12 mouse cellular contexts compared by ENCODE assay signal in the genomic region with DNA sequence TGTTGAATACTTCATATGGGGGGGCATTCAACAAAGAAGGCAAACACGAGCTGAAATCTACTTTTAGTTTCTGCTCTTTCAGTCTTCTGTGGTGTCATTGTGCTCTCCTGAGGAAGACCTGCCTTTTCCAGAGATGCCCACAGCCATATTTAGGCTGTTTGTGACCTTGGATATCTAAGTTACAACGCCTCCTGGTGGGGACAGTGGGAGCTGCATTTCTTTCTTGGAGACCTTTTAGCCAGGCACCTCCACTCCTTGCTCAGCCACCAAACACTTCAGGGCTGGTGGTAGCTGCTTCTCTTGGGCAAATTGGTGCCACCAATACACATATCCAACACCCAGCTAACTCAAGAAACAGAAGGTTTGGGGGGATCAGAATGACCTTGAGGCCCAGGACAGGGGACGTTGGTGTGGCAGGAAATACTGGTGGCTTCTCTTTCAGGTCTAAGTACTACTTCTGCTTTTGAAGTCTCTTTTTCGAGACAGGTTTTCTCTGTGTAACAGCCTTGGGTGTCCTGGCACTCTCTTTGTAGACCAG. TPM values are rescaled to one million over a fixed set of nuclear protein-coding genes. Genes with fewer than 3 reads are reported as not detected.
DNase-seq lines count a peak whose midpoint lies in the region; ATAC-seq and TF ChIP-seq lines count a peak whose summit lies in the region.
"Had no signal": no experiment of that assay in that cellular context is flagged by ENCODE, and none has a peak within 500 bp of the region (broad histone marks: within the 10 kb centered on the region; RNA-seq: fewer than 3 reads in every experiment).

No protein-coding gene starts in this region.

- no peak overlapping the region for H3K9ac ChIP-seq in intestine, postnatal 0 days (ENCODE audit: low read depth, low read length)
- no peak overlapping the region for H3K9ac ChIP-seq in intestine, embryonic 15.5 days
- H3K9ac ChIP-seq: forebrain, embryonic 15.5 days had no signal

- WGBS in intestine, postnatal 0 days: 57% methylated on average over 4 of the region's 4 CpGs
- WGBS in intestine, embryonic 15.5 days: 55% methylated on average over 4 of the region's 4 CpGs

- H3K4me1 ChIP-seq in intestine, postnatal 0 days (replicated peaks; ENCODE audit: control insufficient read depth, insufficient read depth, low read length): peaks cover 2% of the 10 kb centered on the region; the same call in 1 of the 2 replicates
- peaks cover 21% of the 10 kb centered on the region for H3K4me1 ChIP-seq in intestine, embryonic 15.5 days (replicated peaks)

- peaks cover 89% of the 10 kb centered on the region for H3K27me3 ChIP-seq in intestine, postnatal 0 days (replicated peaks; ENCODE audit: control insufficient read depth, insufficient read depth, low read length)
- peaks cover 90% of the 10 kb centered on the region for H3K27me3 ChIP-seq in intestine, embryonic 15.5 days (replicated peaks)
- no peaks in the 10 kb centered on the region for H3K27me3 ChIP-seq in splenic B cell, adult 2 months (ENCODE audit: control insufficient read depth, insufficient read depth, low read length, poor library complexity, severe bottlenecking)

- H3K36me3 ChIP-seq in intestine, postnatal 0 days (ENCODE audit: control insufficient read depth, insufficient read depth): no peaks in the 10 kb centered on the region
- no peaks in the 10 kb centered on the region for H3K36me3 ChIP-seq in intestine, embryonic 15.5 days
- H3K36me3 ChIP-seq in splenic B cell, adult 2 months (ENCODE audit: control insufficient read depth, insufficient read depth, low read length, poor library complexity, severe bottlenecking): no peaks in the 10 kb centered on the region
- H3K36me3 ChIP-seq: forebrain, embryonic 15.5 days had no signal

- no peak overlapping the region for H3K27ac ChIP-seq in intestine, postnatal 0 days (ENCODE audit: low read depth, low read length)
- no peak overlapping the region for H3K27ac ChIP-seq in intestine, embryonic 15.5 days
- H3K27ac ChIP-seq: forebrain, embryonic 15.5 days had no signal

- no peak for ATAC-seq in intestine, postnatal 0 days
- ATAC-seq in intestine, embryonic 15.5 days: no peak
- ATAC-seq: forebrain, embryonic 15.5 days had no signal

- no peaks in the 10 kb centered on the region for H3K9me3 ChIP-seq in intestine, postnatal 0 days (ENCODE audit: control insufficient read depth)
- H3K9me3 ChIP-seq in intestine, embryonic 15.5 days: no peaks in the 10 kb centered on the region
- H3K9me3 ChIP-seq: forebrain, embryonic 15.5 days had no signal

- no peak overlapping the region for H3K4me2 ChIP-seq in intestine, postnatal 0 days (replicated peaks; ENCODE audit: low read depth)
- H3K4me2 ChIP-seq in intestine, embryonic 15.5 days (replicated peaks): no peak overlapping the region

- H3K4me3 ChIP-seq in intestine, postnatal 0 days (ENCODE audit: low read depth, low read length): no peak overlapping the region
- H3K4me3 ChIP-seq in intestine, embryonic 15.5 days (replicated peaks): no peak overlapping the region

- peak; percentile 49 for TF ChIP-seq CTCF in intestine, postnatal 0 days (IDR thresholded peaks at IDR 0.05; ENCODE audit: low read depth)

- peak; percentile 51 for DNase-seq in thymus, postnatal 0 days (ENCODE audit: low spot score)
- no peak for DNase-seq in thymus, adult 18-20 months
- peak; percentile 66 for DNase-seq in c-Kit-positive CD71-positive TER-119-positive erythroid progenitor cells, embryonic 14.5 days (ENCODE audit: low spot score)
- peak; percentile 59 for DNase-seq in splenic B cell, adult 2 months (ENCODE audit: low read depth, low spot score)
- no peak for DNase-seq in frontal cortex, postnatal 25 days (ENCODE audit: low spot score in 2 of 2)
- DNase-seq in kidney, adult 8-10 months: no peak
- DNase-seq: cerebellum, postnatal 36 days; layer of hippocampus, adult 9-11 months; thymus, postnatal 36 days had no signal

RNA-seq across cellular contexts. Expression of a gene that starts 15.8 kb away (rescaled TPM):
- polyA plus RNA-seq in intestine, postnatal 0 days (2015; fragmentation: Nextera tagmentation; extraction: Ambion mirVana): 0.98 and 1.0 TPM in 2 replicates
- 1.2 and 1.7 TPM in 2 replicates for polyA plus RNA-seq in intestine, embryonic 15.5 days (2015; fragmentation: Nextera tagmentation; extraction: Ambion mirVana)
- 0.10 and 0.22 TPM in 2 replicates for polyA plus RNA-seq in thymus, postnatal 0 days (2015; fragmentation: Nextera tagmentation; extraction: Ambion mirVana)

RNA-seq across cellular contexts. Expression of a gene that starts 32.0 kb away (rescaled TPM):
- 3.6 and 4.1 TPM in 2 replicates for polyA plus RNA-seq in intestine, postnatal 0 days (2015; fragmentation: Nextera tagmentation; extraction: Ambion mirVana)
- polyA plus RNA-seq in intestine, embryonic 15.5 days (2015; fragmentation: Nextera tagmentation; extraction: Ambion mirVana): 15.0 and 16.3 TPM in 2 replicates
- polyA plus RNA-seq in thymus, postnatal 0 days (2015; fragmentation: Nextera tagmentation; extraction: Ambion mirVana): 19.7 and 22.7 TPM in 2 replicates

RNA-seq across cellular contexts. Expression of a gene that starts 43.9 kb away (rescaled TPM):
- polyA plus RNA-seq in intestine, postnatal 0 days (2015; fragmentation: Nextera tagmentation; extraction: Ambion mirVana): 51.9 and 59.2 TPM in 2 replicates
- polyA plus RNA-seq in intestine, embryonic 15.5 days (2015; fragmentation: Nextera tagmentation; extraction: Ambion mirVana): 56.1 and 67.2 TPM in 2 replicates
- 35.6 and 38.9 TPM in 2 replicates for polyA plus RNA-seq in thymus, postnatal 0 days (2015; fragmentation: Nextera tagmentation; extraction: Ambion mirVana)

RNA-seq across cellular contexts. Expression of a gene that starts 48.2 kb away (rescaled TPM):
- 0.46 and 0.81 TPM in 2 replicates for polyA plus RNA-seq in intestine, postnatal 0 days (2015; fragmentation: Nextera tagmentation; extraction: Ambion mirVana)
- polyA plus RNA-seq in intestine, embryonic 15.5 days (2015; fragmentation: Nextera tagmentation; extraction: Ambion mirVana): 0.08 and 0.13 TPM in 2 replicates
- 0.38 and 0.44 TPM in 2 replicates for polyA plus RNA-seq in thymus, postnatal 0 days (2015; fragmentation: Nextera tagmentation; extraction: Ambion mirVana)
- polyA plus RNA-seq: forebrain, embryonic 15.5 days had no signal

Comparison
In these comparisons a context has a peak if more than half of its experiments do, and no peak if none do; other contexts are left out.
1. DNase-seq: peak in thymus, postnatal 0 days (single experiment), c-Kit-positive CD71-positive TER-119-positive erythroid progenitor cells, embryonic 14.5 days (single experiment) and splenic B cell, adult 2 months (single experiment); none in thymus, adult 18-20 months (0 of 2), frontal cortex, postnatal 25 days (0 of 2) and kidney, adult 8-10 months (0 of 2).